Mouse (Mus musculus) kidney, adult 2 months (tissue): ENCODE results near the gene Slitrk2. TPM values are rescaled to one million over a fixed set of nuclear protein-coding genes. Genes with fewer than 3 reads are reported as not detected.
A peak's percentile ranks its signal among the peaks of the same experiment; 100 is the strongest.

Experiments
- DNase-seq: peaks from one replicate; pipeline ENCODE4 v3.0.0; 2021
- H3K27ac ChIP-seq: fragments of 200-500 bp; 2 replicates; pipeline ENCODE4 v1.5.1; 2012; ENCODE audit warnings: low read depth, low read length, control low read depth, inconsistent platforms; ENCODE audit not compliant: insufficient read depth
- H3K27me3 ChIP-seq: fragments of 200-500 bp; replicated peaks from 2 replicates; pipeline ENCODE4 v1.6.1; 2012; ENCODE audit warnings: mild to moderate bottlenecking, moderate library complexity, low read length, inconsistent platforms; ENCODE audit not compliant: control insufficient read depth, insufficient read depth
- H3K36me3 ChIP-seq: fragments of 200-500 bp; 2 replicates; pipeline ENCODE4 v1.6.1; 2012; ENCODE audit warnings: mild to moderate bottlenecking, moderate library complexity, low read length, inconsistent platforms; ENCODE audit not compliant: control insufficient read depth, insufficient read depth
- H3K4me1 ChIP-seq: fragments of 200-500 bp; 2 replicates; pipeline ENCODE4 v1.6.1; 2011; ENCODE audit warnings: low read length; ENCODE audit not compliant: control insufficient read depth, insufficient read depth
- H3K4me3 ChIP-seq: fragments of 200-500 bp; 2 replicates; pipeline ENCODE4 v1.5.1; 2011; ENCODE audit warnings: mild to moderate bottlenecking, low read depth, low read length, control low read depth; ENCODE audit not compliant: insufficient read depth
- CTCF ChIP-seq: fragments of 200-500 bp; conservative IDR thresholded peaks from 2 replicates; pipeline ENCODE4 v1.5.1; 2011; ENCODE audit warnings: low read depth, mild to moderate bottlenecking, control low read depth, low read length, moderate library complexity, mixed read lengths; ENCODE audit not compliant: insufficient read depth, insufficient read length
- POLR2A ChIP-seq: fragments of 200-500 bp; IDR thresholded peaks from one replicate; pipeline ENCODE4 v1.6.1; 2011; ENCODE audit warnings: low read depth, low read length, control low read depth
- WGBS: fragments of 180-500 bp; shearing (Covaris S2); methylation state at CpG from one replicate; pipeline ENCODE4 v1.1.7; 2018; 5-methylcytosine and 5-hydroxymethylcytosine counted together
- polyA plus RNA-seq: library from polyadenylated mRNA; depleted of rRNA; stranded (reverse); fragments of >200 nt; gene quantifications from 2 replicates; pipeline ENCODE4 v1.2.3, GENCODE M21; 2012; rRNA removed

Gene Slitrk2
- polyA plus RNA-seq = 0.01 and 0.03 TPM in 2 replicates

DNA sequence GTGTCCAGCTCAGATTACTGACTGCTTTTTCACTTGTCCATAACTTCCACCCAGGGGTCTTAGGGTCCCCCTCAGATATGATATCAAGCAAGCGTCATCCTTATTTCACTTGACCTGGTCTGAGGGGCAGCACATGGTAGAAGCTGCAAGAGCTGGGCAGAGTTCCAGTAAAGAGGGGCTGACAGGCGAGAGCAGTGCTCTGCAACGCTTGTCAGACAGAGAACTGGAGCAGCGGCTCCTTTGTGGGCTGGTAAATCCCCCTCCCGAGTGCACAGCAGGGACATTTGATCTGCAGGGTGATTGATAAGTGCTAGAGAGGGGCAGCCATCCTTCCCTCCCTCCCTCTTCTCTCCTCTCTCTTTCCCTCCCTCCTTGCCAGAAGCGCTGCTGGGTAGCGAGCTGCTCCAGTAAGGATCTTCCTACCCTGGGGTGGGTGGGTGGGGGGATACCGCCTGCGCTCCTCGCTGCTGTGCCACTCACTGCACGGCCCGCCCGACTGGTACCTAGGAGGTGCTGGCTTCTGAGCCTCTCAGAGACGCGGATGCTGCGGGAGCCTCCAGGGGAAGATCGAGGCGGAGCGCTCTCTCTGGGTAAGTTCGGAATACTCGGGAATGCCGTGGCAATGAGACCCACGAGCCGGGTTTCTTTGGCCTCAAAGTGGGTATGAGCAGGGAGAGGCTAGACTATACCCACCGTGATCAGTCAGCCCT, at the start of gene Slitrk2:
TSS of gene Slitrk2 (plus strand) at position 408 of the 710 bp plus-strand sequence.
- no peaks in the 10 kb centered on the region for H3K4me1 ChIP-seq
- no peak for DNase-seq
- no peaks in the 10 kb centered on the region for H3K36me3 ChIP-seq
- TF ChIP-seq POLR2A = no peak
- no peak for TF ChIP-seq CTCF
- no peak within 1 kb of the TSS for H3K27ac ChIP-seq
- no peak within 1 kb of the TSS for H3K4me3 ChIP-seq
- WGBS = 6% methylated on average over 25 of the region's 25 CpGs
- H3K27me3 ChIP-seq = no peaks in the 10 kb centered on the region

DNA sequence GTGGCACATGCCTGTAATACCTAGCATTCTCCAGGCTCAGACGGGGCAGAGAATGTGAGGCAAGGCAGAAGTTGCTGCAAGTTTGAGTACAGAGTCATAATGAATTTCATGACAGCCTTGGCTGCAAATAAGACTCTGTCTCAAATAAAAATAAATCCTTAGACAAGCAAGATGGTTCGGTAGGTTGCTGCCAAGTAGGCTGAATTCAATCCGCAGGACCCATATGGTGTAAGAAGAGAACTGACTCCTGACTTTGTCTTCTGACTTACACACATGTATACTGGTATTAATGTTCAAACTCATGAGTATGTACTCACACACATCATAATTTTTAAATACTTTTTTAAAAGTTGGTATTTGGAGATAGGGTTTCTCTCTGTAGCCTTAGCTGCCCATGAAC, 43.6 kb upstream of the Slitrk2 start:
- WGBS = 77% methylated on average over 3 of the region's 3 CpGs

DNA sequence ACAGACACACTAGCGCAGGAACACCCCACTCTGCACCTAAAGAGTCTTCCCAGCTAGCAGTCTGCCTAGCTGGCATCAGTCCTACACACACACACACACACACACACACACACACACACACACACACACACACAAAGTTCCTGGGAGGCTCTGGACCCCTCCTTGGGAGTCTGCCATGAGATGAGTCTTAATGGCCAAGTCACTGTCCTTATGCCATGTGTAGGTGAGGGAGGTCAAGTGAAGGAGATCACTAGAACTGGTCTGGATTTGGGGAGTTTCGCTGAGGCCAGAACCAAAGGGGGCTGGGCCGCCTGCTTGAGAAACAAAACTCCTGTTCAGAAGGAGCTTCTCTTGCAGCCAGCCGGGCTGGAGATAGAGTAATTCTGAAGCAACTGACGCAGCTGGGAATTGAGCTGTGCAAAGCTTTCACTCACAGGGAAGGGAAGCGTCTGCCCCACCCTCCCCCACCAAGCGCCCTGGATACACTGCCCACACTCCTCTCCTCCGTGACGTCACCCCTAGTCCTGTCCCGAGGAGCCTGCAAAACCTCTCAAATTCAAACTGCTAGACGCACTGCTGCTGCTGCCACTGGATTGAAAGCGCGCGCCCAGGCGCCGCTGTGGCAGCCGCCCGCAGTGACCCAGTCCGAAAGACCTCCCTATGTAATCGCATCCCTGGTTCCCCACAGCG, 3.5 kb downstream of the Slitrk2 start:
- no peaks in the 10 kb centered on the region for H3K36me3 ChIP-seq
- no peaks in the 10 kb centered on the region for H3K27me3 ChIP-seq
- TF ChIP-seq POLR2A = no peak
- TF ChIP-seq CTCF = no peak
- H3K4me3 ChIP-seq = no peak overlapping the region
- WGBS = 3% methylated on average over 21 of the region's 21 CpGs
- DNase-seq = peak; percentile 2
- H3K4me1 ChIP-seq = no peaks in the 10 kb centered on the region
- no peak overlapping the region for H3K27ac ChIP-seq

More for the DNA sequence above, 43.6 kb upstream of the Slitrk2 start:
- TF ChIP-seq POLR2A = no peak
- no peak for TF ChIP-seq CTCF
- H3K27me3 ChIP-seq = no peaks in the 10 kb centered on the region
- no peaks in the 10 kb centered on the region for H3K36me3 ChIP-seq
- no peak overlapping the region for H3K27ac ChIP-seq
- no peaks in the 10 kb centered on the region for H3K4me1 ChIP-seq
- no peak overlapping the region for H3K4me3 ChIP-seq
- no peak for DNase-seq

DNA sequence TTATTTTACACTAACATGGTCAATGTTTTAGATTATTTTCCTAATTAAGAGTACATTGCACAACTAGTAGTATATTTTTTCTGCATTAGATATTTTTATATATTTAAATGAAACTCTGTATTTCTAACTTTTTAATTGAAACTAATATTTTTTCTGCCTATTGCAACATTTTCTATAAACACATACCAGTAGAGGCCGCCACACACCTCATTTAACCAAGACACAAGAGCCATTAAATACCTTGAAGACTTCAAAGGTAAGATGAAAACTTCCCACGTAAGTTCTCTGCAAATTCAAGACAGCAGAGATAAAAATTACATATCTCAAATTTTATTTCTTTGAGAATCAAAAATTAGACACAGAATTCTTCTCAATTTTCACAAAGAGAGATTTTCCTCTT, 8.2 kb downstream of the Slitrk2 start:
- H3K4me1 ChIP-seq = no peaks in the 10 kb centered on the region
- H3K36me3 ChIP-seq = no peaks in the 10 kb centered on the region
- TF ChIP-seq CTCF (no peak), POLR2A (no peak)
- peak; percentile 3 for DNase-seq
- 17% methylated on average over 2 of the region's 2 CpGs for WGBS
- no peaks in the 10 kb centered on the region for H3K27me3 ChIP-seq
- no peak overlapping the region for H3K27ac ChIP-seq
- H3K4me3 ChIP-seq = no peak overlapping the region

DNA sequence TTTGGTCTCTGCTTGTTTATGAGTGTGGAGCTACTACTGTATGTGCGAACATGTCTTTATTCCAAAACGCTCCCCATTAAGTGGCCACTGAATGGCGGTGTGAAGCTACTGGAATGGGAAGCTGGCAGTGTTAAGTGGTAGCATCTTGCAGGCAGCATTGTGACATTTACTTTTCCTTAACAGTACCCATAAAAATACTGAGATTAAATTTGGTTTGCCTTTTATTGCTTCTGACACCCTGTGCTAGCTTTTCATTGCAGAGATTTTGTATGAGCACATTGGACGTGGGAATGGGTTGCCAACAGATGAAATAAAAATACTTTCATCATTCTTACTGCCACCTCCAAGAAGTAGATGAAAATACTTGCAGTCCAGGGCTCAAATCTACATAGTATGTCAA, 27.8 kb downstream of the Slitrk2 start:
- no peak overlapping the region for H3K4me3 ChIP-seq
- no peaks in the 10 kb centered on the region for H3K27me3 ChIP-seq
- no peak for DNase-seq
- TF ChIP-seq CTCF (no peak), POLR2A (no peak)
- H3K27ac ChIP-seq = no peak overlapping the region
- no peaks in the 10 kb centered on the region for H3K4me1 ChIP-seq
- WGBS = 91% methylated on average over 4 of the region's 4 CpGs
- no peaks in the 10 kb centered on the region for H3K36me3 ChIP-seq

DNA sequence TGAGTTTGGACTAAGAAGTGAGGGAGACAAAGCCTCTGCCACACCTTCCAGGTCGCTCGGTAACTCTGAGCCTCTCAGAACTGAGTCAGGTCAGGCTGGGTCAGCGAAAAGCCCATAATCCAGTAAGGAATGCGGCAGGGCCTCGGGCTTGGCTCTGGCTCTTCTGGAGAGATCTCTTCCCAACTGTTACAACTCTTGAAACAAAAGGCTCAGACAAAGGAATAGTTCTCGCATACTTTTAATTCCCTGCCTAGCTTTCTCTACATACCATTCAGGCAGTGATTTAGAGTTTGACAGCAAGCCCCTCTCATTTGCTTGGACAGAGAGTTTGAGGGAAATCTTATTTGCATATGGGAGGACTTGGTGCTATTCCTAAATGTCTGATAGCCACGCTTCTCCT, 29.5 kb downstream of the Slitrk2 start:
- H3K27me3 ChIP-seq = no peaks in the 10 kb centered on the region
- no peak for DNase-seq
- no peaks in the 10 kb centered on the region for H3K36me3 ChIP-seq
- no peak overlapping the region for H3K4me3 ChIP-seq
- H3K27ac ChIP-seq = no peak overlapping the region
- 58% methylated on average over 7 of the region's 7 CpGs for WGBS
- no peak for TF ChIP-seq CTCF
- H3K4me1 ChIP-seq = no peaks in the 10 kb centered on the region
